Mouse (Mus musculus) liver, embryonic 15.5 days (tissue): ENCODE measurements at regions not wholly inside any gene's neighbourhood (a gene's known extent, or its start where the extent isn't known, plus 50 kb on each side); places are given as distances from the start of the nearest gene placed in this dataset. TPM values are rescaled to one million over a fixed set of nuclear protein-coding genes. Genes with fewer than 3 reads are reported as not detected.

ENCODE experiments used
- ATAC-seq: fragments of 200-750 bp; cut with Nextera tagmentation; 2 replicates; pipeline ENCODE4 v1.8.0; 2017; ENCODE audit warnings: moderate number of reproducible peaks, mild to moderate bottlenecking, moderate library complexity; ENCODE audit not compliant: insufficient read depth
- H3K27ac ChIP-seq: fragments of 300-500 bp; sonication (generic); replicated peaks from 2 replicates; pipeline ENCODE4 v1.5.1; 2015; ENCODE audit warnings: mild to moderate bottlenecking, inconsistent platforms
- H3K27me3 ChIP-seq: fragments of 300-500 bp; sonication (generic); 2 replicates; pipeline ENCODE4 v1.6.1; 2015; ENCODE audit warnings: mild to moderate bottlenecking, inconsistent platforms
- H3K36me3 ChIP-seq: fragments of 300-500 bp; sonication (generic); replicated peaks from 2 replicates; pipeline ENCODE4 v1.6.1; 2015; ENCODE audit warnings: moderate library complexity, mild to moderate bottlenecking, inconsistent platforms
- H3K4me1 ChIP-seq: fragments of 300-500 bp; sonication (generic); replicated peaks from 2 replicates; pipeline ENCODE4 v1.6.1; 2015; ENCODE audit warnings: inconsistent platforms
- H3K4me2 ChIP-seq: fragments of 300-500 bp; sonication (generic); 2 replicates; pipeline ENCODE4 v1.6.1; 2015; ENCODE audit warnings: moderate library complexity, mild to moderate bottlenecking, inconsistent platforms
- H3K4me3 ChIP-seq: fragments of 300-500 bp; sonication (generic); replicated peaks from 2 replicates; pipeline ENCODE4 v1.5.1; 2015; ENCODE audit warnings: mild to moderate bottlenecking, inconsistent platforms
- H3K9ac ChIP-seq: fragments of 300-500 bp; sonication (generic); 2 replicates; pipeline ENCODE4 v1.6.1; 2015; ENCODE audit warnings: moderate library complexity, mild to moderate bottlenecking, inconsistent platforms
- H3K9me3 ChIP-seq: fragments of 300-500 bp; sonication (generic); replicated peaks from 2 replicates; pipeline ENCODE4 v1.6.1; 2016; ENCODE audit warnings: inconsistent platforms
- WGBS: fragments of 180-500 bp; shearing (Covaris S2); methylation state at CpG from one replicate; pipeline ENCODE4 v1.1.7; 2015; ENCODE audit warnings: mixed read lengths; ENCODE audit not compliant: insufficient replicate concordance; 5-methylcytosine and 5-hydroxymethylcytosine counted together
- microRNA-seq: library from miRNA; unstranded; fragments of <30 nt; microRNA quantifications from one replicate; pipeline ENCODE4, GENCODE M21; 2016

DNA sequence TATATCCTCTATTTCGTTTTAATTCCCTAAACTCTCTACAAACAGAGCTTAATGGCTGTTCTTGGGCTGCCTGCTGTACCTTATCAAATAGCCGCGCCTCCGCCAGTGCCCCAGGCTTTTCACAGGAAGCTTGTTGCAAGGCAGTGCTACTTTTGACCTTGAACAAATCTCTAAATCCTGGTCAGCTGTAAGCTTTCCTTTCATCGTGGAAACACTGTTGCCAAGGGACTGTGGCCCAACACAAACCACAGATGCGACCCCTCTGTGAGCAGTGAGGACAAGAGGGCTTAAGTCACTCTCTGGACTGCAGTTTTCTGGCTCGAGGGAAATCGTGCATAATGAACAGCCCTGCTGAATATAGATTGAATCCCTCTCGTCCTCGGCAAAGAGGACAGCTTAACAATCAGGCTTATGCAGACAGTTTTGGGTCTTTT is 62.0 kb upstream of the Man2a1 start:
- no peaks in the 10 kb centered on the region for H3K9me3 ChIP-seq
- ATAC-seq = no peak
- H3K9ac ChIP-seq = no peak overlapping the region
- H3K27ac ChIP-seq = no peak overlapping the region
- H3K4me3 ChIP-seq = no peak overlapping the region
- 0 out of 2 replicates have a peak, but pooled peaks cover 3% of the 10 kb centered on the region for H3K4me1 ChIP-seq
- WGBS = 38% methylated on average over 10 of the region's 10 CpGs
- H3K27me3 ChIP-seq = no peaks in the 10 kb centered on the region
- H3K4me2 ChIP-seq = no peak overlapping the region
- H3K36me3 ChIP-seq = no peaks in the 10 kb centered on the region

DNA sequence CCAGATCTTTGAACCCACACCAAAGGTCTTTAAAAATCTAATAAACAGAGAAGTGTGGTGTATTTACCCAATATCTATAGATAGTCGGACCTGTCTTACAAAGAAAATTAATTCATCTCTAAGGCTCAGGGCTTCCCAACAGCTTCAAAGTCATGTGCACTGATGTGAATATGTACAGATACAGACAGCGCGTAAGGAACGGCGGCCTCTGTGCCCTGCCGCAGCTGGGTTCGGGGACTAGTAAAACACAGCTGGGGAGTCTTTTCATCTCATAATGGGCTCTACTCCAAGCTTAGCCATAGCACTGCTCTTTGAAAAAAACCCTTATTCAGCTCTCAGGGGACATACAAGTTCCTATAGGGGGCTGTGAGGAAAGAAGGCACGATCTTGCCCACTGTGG is 60.1 kb upstream of the Man2a1 start:
- no peak overlapping the region for H3K4me2 ChIP-seq
- no peaks in the 10 kb centered on the region for H3K27me3 ChIP-seq
- no peak overlapping the region for H3K4me3 ChIP-seq
- H3K36me3 ChIP-seq = no peaks in the 10 kb centered on the region
- WGBS = 80% methylated on average over 8 of the region's 8 CpGs
- no peak overlapping the region for H3K9ac ChIP-seq
- no peaks in the 10 kb centered on the region for H3K9me3 ChIP-seq
- no peak for ATAC-seq
- H3K27ac ChIP-seq = no peak overlapping the region
- H3K4me1 ChIP-seq = no peaks in the 10 kb centered on the region

DNA sequence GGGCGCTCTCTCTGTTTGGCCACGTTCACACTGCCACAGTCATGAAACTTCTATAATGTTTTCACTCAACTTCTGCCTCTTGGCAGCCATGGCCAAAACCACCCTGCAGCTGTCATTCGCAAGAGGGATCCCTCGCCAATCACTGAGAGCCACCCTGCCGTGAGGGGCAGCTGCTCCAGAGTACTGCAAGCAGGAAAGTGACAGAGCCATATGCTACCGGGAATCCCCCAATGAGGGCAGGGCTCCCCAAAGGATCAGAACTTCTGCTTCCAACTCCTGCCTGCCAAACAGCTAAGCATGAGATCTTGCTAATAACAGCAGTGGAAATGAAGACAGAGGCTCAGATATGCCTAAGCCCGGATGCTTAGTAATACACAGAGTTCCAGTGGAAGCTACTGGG is 52.0 kb upstream of the Man2a1 start:
- WGBS = 48% methylated on average over 7 of the region's 7 CpGs
- no peak for ATAC-seq

DNA sequence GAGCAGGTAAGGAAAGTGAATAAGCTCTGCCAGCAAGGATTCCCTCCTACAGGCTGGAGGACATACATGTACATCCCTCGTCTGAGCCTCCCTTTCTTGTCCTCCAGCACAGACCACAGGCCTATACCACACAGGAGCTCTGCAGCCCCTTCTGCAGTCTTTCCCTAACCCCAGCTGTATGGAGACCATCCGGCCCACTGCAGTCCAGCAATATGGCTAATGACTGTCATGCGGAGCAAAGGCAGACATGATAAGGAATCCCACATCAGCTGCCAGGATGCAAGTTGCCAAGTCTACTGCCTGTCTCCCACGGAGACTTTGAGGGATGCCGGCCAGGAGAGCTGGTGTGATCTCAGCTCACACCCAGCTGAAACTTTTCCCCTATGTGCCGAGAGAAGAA is 50.5 kb upstream of the Man2a1 start:
- ATAC-seq = no peak
- Histone ChIP-seq H3K4me2 (no peak overlapping the region), H3K4me3 (no peak overlapping the region), H3K9ac (no peak overlapping the region), H3K9me3 (no peaks in the 10 kb centered on the region), H3K27me3 (no peaks in the 10 kb centered on the region), H3K4me1 (no peaks in the 10 kb centered on the region), H3K36me3 (no peaks in the 10 kb centered on the region), H3K27ac (no peak overlapping the region)
- 56% methylated on average over 6 of the region's 6 CpGs for WGBS

More for the DNA sequence above, 52.0 kb upstream of the Man2a1 start:
- no peak overlapping the region for H3K4me3 ChIP-seq
- H3K9ac ChIP-seq = no peak overlapping the region
- H3K27ac ChIP-seq = no peak overlapping the region
- H3K4me2 ChIP-seq = no peak overlapping the region
- H3K36me3 ChIP-seq = no peaks in the 10 kb centered on the region
- no peaks in the 10 kb centered on the region for H3K9me3 ChIP-seq
- no peaks in the 10 kb centered on the region for H3K4me1 ChIP-seq
- H3K27me3 ChIP-seq = no peaks in the 10 kb centered on the region

Small RNA genes in the stretch of these regions (microRNA-seq; reads per million reads assigned to microRNA genes)
- gene Mir6420 = not detected
